Mouse (Mus musculus) layer of hippocampus, adult 2 months (tissue): ENCODE measurements around the gene Vmn1r149. TPM values are rescaled to one million over a fixed set of nuclear protein-coding genes. Genes with fewer than 3 reads are reported as not detected.
"Not testable (repeated sequence)": the region's sequence is repeated elsewhere in the genome, so short reads cannot be mapped to it uniquely, and the experiment has no call there.

Experiments
- DNase-seq, 2 experiments: peaks; one replicate each; pipeline ENCODE4 v3.0.0; 2022; ENCODE audit warnings: low spot score in 2 of 2
- H3K27ac ChIP-seq: fragments of 200-600 bp; 2 replicates; pipeline ENCODE4 v1.8.1; 2022
- H3K4me3 ChIP-seq: fragments of 200-600 bp; 2 replicates; pipeline ENCODE4 v1.8.1; 2022; ENCODE audit warnings: mild to moderate bottlenecking
- long read RNA-seq, 2 experiments: library from polyadenylated mRNA; stranded (forward); transcript quantifications; one replicate each; pipeline ENCODE4 v2.0.0; 2021; ENCODE audit warnings: borderline mapping rate in 2 of 2
- total RNA-seq, 2 experiments: library from RNA; stranded (reverse); gene quantifications; 2 replicates each; pipeline ENCODE4 v1.2.3; 2021

Gene Vmn1r149
- not detected for total RNA-seq
- long read RNA-seq, experiment 1, result 0 reads
- long read RNA-seq, experiment 2, result 0 reads

DNA sequence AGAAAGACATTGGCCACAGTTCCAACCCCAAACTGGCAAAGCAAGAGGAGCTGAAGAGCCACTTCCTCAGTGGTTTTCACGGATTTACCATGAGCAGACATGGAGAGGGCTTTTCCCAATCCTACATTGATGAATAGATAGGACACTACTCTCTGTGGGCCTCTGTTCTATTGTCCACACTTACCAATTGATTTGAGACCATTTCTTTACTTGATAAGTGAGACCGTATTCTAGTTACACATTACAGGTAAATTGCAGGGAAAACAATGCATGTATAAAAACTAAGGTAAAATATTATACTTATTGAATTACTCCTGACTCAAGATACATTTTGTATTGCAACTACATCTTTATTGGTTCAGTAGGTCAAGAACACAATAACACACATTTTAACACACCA lies at the start of gene Vmn1r149:
Gene Vmn1r149 (minus strand): TSS at position 101 of the 400 bp plus-strand sequence.
- DNase-seq, H3K27ac ChIP-seq, H3K4me3 ChIP-seq: not testable (repeated sequence)

DNA sequence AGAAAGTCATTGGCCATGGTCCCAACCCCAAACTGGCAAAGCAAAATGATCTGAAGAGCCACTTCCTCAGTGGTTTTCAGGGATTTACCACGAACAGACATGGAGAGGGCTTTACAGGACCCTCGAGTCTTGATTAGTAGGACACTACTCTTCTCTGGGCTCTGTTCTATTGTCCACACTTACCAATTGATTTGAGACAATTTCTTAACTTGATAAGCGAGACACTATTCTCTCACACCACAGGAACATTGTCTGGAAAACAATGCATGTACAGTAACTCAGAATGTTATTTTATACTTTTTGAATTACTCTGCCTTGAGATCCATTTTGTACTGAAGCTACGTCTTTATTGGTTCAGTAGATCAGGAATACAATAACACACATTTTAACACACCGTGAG lies 25.9 kb upstream of the Vmn1r149 start, which contains the start of gene Gm10665:
Gene Gm10665 (minus strand): TSS at position 101 of the 400 bp plus-strand sequence.
- H3K27ac ChIP-seq, DNase-seq, H3K4me3 ChIP-seq: not testable (repeated sequence)

DNA sequence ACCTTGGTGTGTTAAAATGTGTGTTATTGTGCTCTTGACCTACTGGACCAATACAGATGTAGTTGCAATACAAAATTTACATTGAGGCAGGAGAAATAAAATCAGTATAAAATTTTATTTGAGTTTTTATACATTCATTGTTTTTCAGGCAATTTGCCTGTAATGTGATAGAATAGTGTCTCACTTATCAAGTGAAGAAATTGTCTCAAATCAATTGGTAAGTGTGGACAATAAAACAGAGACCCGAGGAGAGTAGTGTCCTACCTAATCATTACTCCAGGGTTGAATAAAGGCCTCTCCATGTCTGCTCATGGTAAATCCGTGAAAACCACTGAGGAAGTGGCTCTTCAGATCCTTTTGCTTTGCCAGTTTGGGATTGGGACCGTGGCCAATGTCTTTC lies 24.7 kb downstream of the Vmn1r149 start, which contains the start of gene Vmn1r148:
Gene Vmn1r148 (plus strand): TSS at position 301 of the 400 bp plus-strand sequence.
- H3K27ac ChIP-seq, H3K4me3 ChIP-seq, DNase-seq: not testable (repeated sequence)

Other genes starting within 250 kb of the Vmn1r149 start
- gene Vmn1r143, start 248.9 kb downstream of the Vmn1r149 start, total RNA-seq, result not detected
- gene Gm8653, start 237.0 kb downstream of the Vmn1r149 start, total RNA-seq, result not detected
- not detected for gene Gm8453, start 208.7 kb downstream of the Vmn1r149 start, total RNA-seq
- not detected for gene Gm4187, start 108.5 kb downstream of the Vmn1r149 start, total RNA-seq
- not detected for gene Gm8660, start 67.2 kb downstream of the Vmn1r149 start, total RNA-seq
- not detected for gene Vmn1r148, start 24.6 kb downstream of the Vmn1r149 start, total RNA-seq
- not detected for gene Gm10665, start 25.8 kb upstream of the Vmn1r149 start, total RNA-seq
- not detected for gene Vmn1r151, start 61.4 kb upstream of the Vmn1r149 start, total RNA-seq
- gene Vmn1r152, start 84.7 kb upstream of the Vmn1r149 start, total RNA-seq, result not detected
- gene Gm8677, start 96.7 kb upstream of the Vmn1r149 start, total RNA-seq, result not detected
- gene Gm4201, start 127.1 kb upstream of the Vmn1r149 start, total RNA-seq, result not detected
- gene Gm4565, start 149.9 kb upstream of the Vmn1r149 start, total RNA-seq, result not detected
- gene Vmn1r155, start 219.8 kb upstream of the Vmn1r149 start, total RNA-seq, result not detected